In the genomic region with DNA sequence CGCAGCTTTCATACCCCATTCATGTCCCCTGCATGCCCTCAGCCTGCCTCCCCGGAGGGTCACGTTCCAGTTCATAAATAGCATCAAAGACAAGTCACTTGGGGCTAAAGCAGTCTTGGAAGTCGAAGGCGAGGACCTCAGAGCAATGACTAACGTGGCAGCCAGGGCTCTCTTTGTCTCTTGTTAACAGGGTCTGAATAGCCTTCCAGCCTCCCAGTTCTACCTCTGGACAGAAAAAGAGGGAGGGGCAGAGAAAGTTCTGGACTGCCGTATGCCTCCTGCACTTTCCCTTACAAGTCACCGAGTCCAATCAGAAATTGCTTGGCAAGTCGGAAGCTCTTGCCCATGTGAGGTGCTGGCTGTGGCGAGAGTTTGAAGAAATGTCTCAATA, we compare ENCODE assay signal across 9 mouse cellular contexts. TPM values are rescaled to one million over a fixed set of nuclear protein-coding genes. Genes with fewer than 3 reads are reported as not detected.
A peak's percentile ranks its signal among the peaks of the same experiment; 100 is the strongest.
DNase-seq lines count a peak whose midpoint lies in the region; ATAC-seq and TF ChIP-seq lines count a peak whose summit lies in the region.
"Had no signal": no experiment of that assay in that cellular context is flagged by ENCODE, and none has a peak within 500 bp of the region (broad histone marks: within the 10 kb centered on the region; RNA-seq: fewer than 3 reads in every experiment).

No protein-coding gene starts in this region.

- DNase-seq in hindbrain, embryonic 10.5 days (ENCODE audit: low spot score) = peak; percentile 35
- DNase-seq in embryonic facial prominence, embryonic 14.5 days (ENCODE audit: low spot score) = peak; percentile 29
- DNase-seq in limb, embryonic 14.5 days (ENCODE audit: low spot score) = no peak
- no peak for DNase-seq in stomach, postnatal 0 days (ENCODE audit: low spot score)
- DNase-seq in right cerebral cortex, postnatal 25 days = no peak
- DNase-seq: liver, embryonic 13.5 days had no signal

- no peaks in the 10 kb centered on the region for H3K36me3 ChIP-seq in hindbrain, embryonic 10.5 days
- H3K36me3 ChIP-seq in hindbrain, embryonic 12.5 days = no peaks in the 10 kb centered on the region
- no peaks in the 10 kb centered on the region for H3K36me3 ChIP-seq in embryonic facial prominence, embryonic 14.5 days (ENCODE audit: control insufficient read depth, insufficient read depth, low read length)
- H3K36me3 ChIP-seq in hindbrain, embryonic 13.5 days = no peaks in the 10 kb centered on the region
- H3K36me3 ChIP-seq in limb, embryonic 14.5 days (ENCODE audit: control insufficient read depth, insufficient read depth, low read length) = no peaks in the 10 kb centered on the region
- H3K36me3 ChIP-seq in stomach, postnatal 0 days (ENCODE audit: control insufficient read depth, insufficient read depth, low read length) = no peaks in the 10 kb centered on the region
- H3K36me3 ChIP-seq in forebrain, embryonic 16.5 days (ENCODE audit: control insufficient read depth, insufficient read depth) = no peaks in the 10 kb centered on the region
- H3K36me3 ChIP-seq: liver, embryonic 13.5 days had no signal

- H3K27ac ChIP-seq in hindbrain, embryonic 10.5 days = peak overlapping the region; percentile 68
- no peak overlapping the region for H3K27ac ChIP-seq in hindbrain, embryonic 12.5 days
- no peak overlapping the region for H3K27ac ChIP-seq in embryonic facial prominence, embryonic 14.5 days (replicated peaks; ENCODE audit: low read depth, low read length)
- no peak overlapping the region for H3K27ac ChIP-seq in hindbrain, embryonic 13.5 days
- no peak overlapping the region for H3K27ac ChIP-seq in limb, embryonic 14.5 days (replicated peaks; ENCODE audit: low read depth, low read length)
- H3K27ac ChIP-seq in stomach, postnatal 0 days (replicated peaks) = no peak overlapping the region
- no peak overlapping the region for H3K27ac ChIP-seq in forebrain, embryonic 16.5 days (ENCODE audit: low read length)
- H3K27ac ChIP-seq: liver, embryonic 13.5 days had no signal

- no peak for ATAC-seq in hindbrain, embryonic 12.5 days (ENCODE audit: low FRiP score)
- 0 out of 2 replicates have a peak, but pooled peaks have one; percentile 33 for ATAC-seq in embryonic facial prominence, embryonic 14.5 days (ENCODE audit: low read depth)
- no peak for ATAC-seq in hindbrain, embryonic 13.5 days (ENCODE audit: low FRiP score)
- ATAC-seq in limb, embryonic 14.5 days (ENCODE audit: low FRiP score, low read depth) = no peak
- no peak for ATAC-seq in stomach, postnatal 0 days (ENCODE audit: low FRiP score, low TSS enrichment)
- no peak for ATAC-seq in forebrain, embryonic 16.5 days

- 30% methylated on average over 10 of the region's 10 CpGs for WGBS in hindbrain, embryonic 10.5 days
- 32% methylated on average over 10 of the region's 10 CpGs for WGBS in hindbrain, embryonic 12.5 days
- 30% methylated on average over 10 of the region's 10 CpGs for WGBS in embryonic facial prominence, embryonic 14.5 days
- WGBS in hindbrain, embryonic 13.5 days = 29% methylated on average over 10 of the region's 10 CpGs
- 40% methylated on average over 10 of the region's 10 CpGs for WGBS in limb, embryonic 14.5 days
- 49% methylated on average over 10 of the region's 10 CpGs for WGBS in stomach, postnatal 0 days
- WGBS in forebrain, embryonic 16.5 days = 36% methylated on average over 10 of the region's 10 CpGs

- peaks cover 19% of the 10 kb centered on the region for H3K4me1 ChIP-seq in hindbrain, embryonic 10.5 days (replicated peaks)
- H3K4me1 ChIP-seq in hindbrain, embryonic 12.5 days = peaks cover 8% of the 10 kb centered on the region
- peaks cover 7% of the 10 kb centered on the region for H3K4me1 ChIP-seq in embryonic facial prominence, embryonic 14.5 days (ENCODE audit: control insufficient read depth, insufficient read depth, low read length)
- peaks cover 11% of the 10 kb centered on the region; the same call in 1 of the 2 replicates for H3K4me1 ChIP-seq in hindbrain, embryonic 13.5 days (replicated peaks)
- peaks cover 8% of the 10 kb centered on the region; the same call in 1 of the 2 replicates for H3K4me1 ChIP-seq in limb, embryonic 14.5 days (ENCODE audit: control insufficient read depth, insufficient read depth, low read length)
- no peaks in the 10 kb centered on the region for H3K4me1 ChIP-seq in stomach, postnatal 0 days (replicated peaks; ENCODE audit: control insufficient read depth, insufficient read depth)
- 0 out of 2 replicates have a peak, but pooled peaks cover 4% of the 10 kb centered on the region for H3K4me1 ChIP-seq in forebrain, embryonic 16.5 days (replicated peaks; ENCODE audit: control insufficient read depth, insufficient read depth, low read length)

- H3K4me2 ChIP-seq in hindbrain, embryonic 12.5 days (replicated peaks) = no peak overlapping the region; the same call in 1 of the 2 replicates
- peak overlapping the region; percentile 33; the same call in 1 of the 2 replicates for H3K4me2 ChIP-seq in embryonic facial prominence, embryonic 14.5 days (ENCODE audit: low read depth, low read length)
- H3K4me2 ChIP-seq in hindbrain, embryonic 13.5 days = no peak overlapping the region
- H3K4me2 ChIP-seq in limb, embryonic 14.5 days (replicated peaks; ENCODE audit: low read depth, low read length, severe bottlenecking) = 0 out of 2 replicates have a peak overlapping the region, but pooled peaks have one; percentile 6
- no peak overlapping the region for H3K4me2 ChIP-seq in stomach, postnatal 0 days (replicated peaks; ENCODE audit: low read depth)
- no peak overlapping the region for H3K4me2 ChIP-seq in forebrain, embryonic 16.5 days (ENCODE audit: low read length)
- H3K4me2 ChIP-seq: liver, embryonic 13.5 days had no signal

- TF ChIP-seq CTCF in stomach, postnatal 0 days (IDR thresholded peaks at IDR 0.05; ENCODE audit: low read depth) = no peak

- no peak overlapping the region; the same call in 1 of the 2 replicates for H3K4me3 ChIP-seq in hindbrain, embryonic 10.5 days
- no peak overlapping the region for H3K4me3 ChIP-seq in hindbrain, embryonic 12.5 days
- no peak overlapping the region for H3K4me3 ChIP-seq in embryonic facial prominence, embryonic 14.5 days (ENCODE audit: low read depth, low read length)
- no peak overlapping the region for H3K4me3 ChIP-seq in hindbrain, embryonic 13.5 days
- H3K4me3 ChIP-seq in limb, embryonic 14.5 days (replicated peaks; ENCODE audit: low read length) = no peak overlapping the region
- H3K4me3 ChIP-seq in stomach, postnatal 0 days (ENCODE audit: low read depth, low read length) = no peak overlapping the region
- no peak overlapping the region for H3K4me3 ChIP-seq in forebrain, embryonic 16.5 days (replicated peaks; ENCODE audit: low read length)
- H3K4me3 ChIP-seq: liver, embryonic 13.5 days had no signal

- H3K9me3 ChIP-seq in hindbrain, embryonic 10.5 days = no peaks in the 10 kb centered on the region
- no peaks in the 10 kb centered on the region for H3K9me3 ChIP-seq in hindbrain, embryonic 12.5 days (replicated peaks)
- H3K9me3 ChIP-seq in embryonic facial prominence, embryonic 14.5 days (ENCODE audit: control insufficient read depth, low read length) = no peaks in the 10 kb centered on the region
- no peaks in the 10 kb centered on the region for H3K9me3 ChIP-seq in hindbrain, embryonic 13.5 days
- no peaks in the 10 kb centered on the region for H3K9me3 ChIP-seq in limb, embryonic 14.5 days (ENCODE audit: control insufficient read depth, low read length)
- H3K9me3 ChIP-seq in stomach, postnatal 0 days (ENCODE audit: control insufficient read depth, low read length) = no peaks in the 10 kb centered on the region
- no peaks in the 10 kb centered on the region for H3K9me3 ChIP-seq in forebrain, embryonic 16.5 days (ENCODE audit: control insufficient read depth, low read length)
- H3K9me3 ChIP-seq: liver, embryonic 13.5 days had no signal

- no peak overlapping the region for H3K9ac ChIP-seq in hindbrain, embryonic 12.5 days
- H3K9ac ChIP-seq in embryonic facial prominence, embryonic 14.5 days (ENCODE audit: low read depth, low read length) = no peak overlapping the region
- peak overlapping the region; percentile 29; the same call in 1 of the 2 replicates for H3K9ac ChIP-seq in hindbrain, embryonic 13.5 days
- H3K9ac ChIP-seq in limb, embryonic 14.5 days (ENCODE audit: low read depth, low read length, severe bottlenecking) = no peak overlapping the region
- no peak overlapping the region for H3K9ac ChIP-seq in stomach, postnatal 0 days (ENCODE audit: low read length)
- H3K9ac ChIP-seq in forebrain, embryonic 16.5 days (replicated peaks; ENCODE audit: low read depth, low read length) = no peak overlapping the region
- H3K9ac ChIP-seq: liver, embryonic 13.5 days had no signal

- TF ChIP-seq EP300 in stomach, postnatal 0 days (optimal IDR thresholded peaks at IDR 0.05) = no peak

- no peak for TF ChIP-seq POLR2A in limb, embryonic 14.5 days (IDR thresholded peaks at IDR 0.05; ENCODE audit: borderline replicate concordance, extremely low read depth, insufficient read depth, insufficient read length)

- no peaks in the 10 kb centered on the region for H3K27me3 ChIP-seq in hindbrain, embryonic 10.5 days (ENCODE audit: insufficient read depth, poor library complexity, severe bottlenecking)
- no peaks in the 10 kb centered on the region for H3K27me3 ChIP-seq in hindbrain, embryonic 12.5 days
- H3K27me3 ChIP-seq in embryonic facial prominence, embryonic 14.5 days (replicated peaks; ENCODE audit: control insufficient read depth, insufficient read depth, low read length) = no peaks in the 10 kb centered on the region
- H3K27me3 ChIP-seq in hindbrain, embryonic 13.5 days = no peaks in the 10 kb centered on the region
- no peaks in the 10 kb centered on the region for H3K27me3 ChIP-seq in limb, embryonic 14.5 days (ENCODE audit: control insufficient read depth, insufficient read depth, low read length)
- H3K27me3 ChIP-seq in stomach, postnatal 0 days (ENCODE audit: control insufficient read depth, insufficient read depth, low read length) = no peaks in the 10 kb centered on the region
- no peaks in the 10 kb centered on the region for H3K27me3 ChIP-seq in forebrain, embryonic 16.5 days (replicated peaks; ENCODE audit: control insufficient read depth, insufficient read depth, low read length)

RNA-seq across cellular contexts. Expression of a gene that starts 47.4 kb away (rescaled TPM):
- polyA plus RNA-seq in hindbrain, embryonic 10.5 days (2016; fragmentation: Nextera tagmentation; extraction: Ambion mirVana) = 76.4 and 86.5 TPM in 2 replicates
- 123 and 126 TPM in 2 replicates for polyA plus RNA-seq in hindbrain, embryonic 12.5 days (2016; fragmentation: Nextera tagmentation; extraction: Ambion mirVana)
- 106 and 107 TPM in 2 replicates for polyA plus RNA-seq in embryonic facial prominence, embryonic 14.5 days (2014; fragmentation: Nextera tagmentation; extraction: Ambion mirVana)
- 74.6 and 76.5 TPM in 2 replicates for polyA plus RNA-seq in hindbrain, embryonic 13.5 days (2015; fragmentation: Nextera tagmentation; extraction: Ambion mirVana)
- 58.7 and 64.7 TPM in 2 replicates for polyA plus RNA-seq in limb, embryonic 14.5 days (2012; rRNA removed)
- 108 and 121 TPM in 2 replicates for polyA plus RNA-seq in limb, embryonic 14.5 days (2014; fragmentation: Nextera tagmentation; extraction: Ambion mirVana)
- polyA plus RNA-seq in stomach, postnatal 0 days (2015; fragmentation: Nextera tagmentation; extraction: Ambion mirVana) = 46.1 and 47.5 TPM in 2 replicates
- polyA plus RNA-seq in forebrain, embryonic 16.5 days (2015; fragmentation: Nextera tagmentation; extraction: Ambion mirVana) = 69.0 and 84.0 TPM in 2 replicates

Comparison
In these comparisons a context has a peak if more than half of its experiments do, and no peak if none do; other contexts are left out.
1. DNase-seq: peak in hindbrain, embryonic 10.5 days (single experiment) and embryonic facial prominence, embryonic 14.5 days (single experiment); none in limb, embryonic 14.5 days (single experiment), stomach, postnatal 0 days (single experiment) and right cerebral cortex, postnatal 25 days (single experiment).
2. H3K4me2 ChIP-seq: peak in embryonic facial prominence, embryonic 14.5 days (single experiment) and limb, embryonic 14.5 days (single experiment); none in hindbrain, embryonic 12.5 days (single experiment), hindbrain, embryonic 13.5 days (single experiment), stomach, postnatal 0 days (single experiment) and forebrain, embryonic 16.5 days (single experiment).